Mouse (Mus musculus) brain, embryonic 14.5 days (tissue): ENCODE data around the gene Olfr834. TPM values are rescaled to one million over a fixed set of nuclear protein-coding genes. Genes with fewer than 3 reads are reported as not detected.

Experiments
- DNase-seq: peaks from one replicate; pipeline ENCODE4 v3.0.0-alpha.2; 2011; ENCODE audit warnings: low read depth
- CTCF ChIP-seq: fragments of 200-500 bp; IDR thresholded peaks from 2 replicates; pipeline ENCODE4 v1.5.1; 2012; ENCODE audit warnings: inconsistent platforms, mild to moderate bottlenecking, moderate library complexity, borderline replicate concordance; ENCODE audit not compliant: insufficient read depth, insufficient read length; ENCODE audit errors: extremely low read depth
- POLR2A ChIP-seq: fragments of 200-500 bp; IDR thresholded peaks from 2 replicates; pipeline ENCODE4 v1.6.1; 2012; ENCODE audit warnings: mild to moderate bottlenecking, inconsistent platforms, borderline replicate concordance; ENCODE audit not compliant: poor library complexity, insufficient read depth, insufficient read length, severe bottlenecking; ENCODE audit errors: extremely low read depth
- polyA plus RNA-seq: library from polyadenylated mRNA; depleted of rRNA; stranded (reverse); fragments of >200 nt; gene quantifications from 2 replicates; pipeline ENCODE4 v1.2.3, GENCODE M21; 2012; rRNA removed

Olfr834 gene
- polyA plus RNA-seq = not detected in 2 replicates

- TF ChIP-seq CTCF = no peak
- TF ChIP-seq POLR2A = no peak
These were observed at the start of gene Olfr834 for GRCm38 (mm10) chr9:18987690-18988089. Gene Olfr834, plus strand, starts transcription at chr9:18987990.

DNA sequence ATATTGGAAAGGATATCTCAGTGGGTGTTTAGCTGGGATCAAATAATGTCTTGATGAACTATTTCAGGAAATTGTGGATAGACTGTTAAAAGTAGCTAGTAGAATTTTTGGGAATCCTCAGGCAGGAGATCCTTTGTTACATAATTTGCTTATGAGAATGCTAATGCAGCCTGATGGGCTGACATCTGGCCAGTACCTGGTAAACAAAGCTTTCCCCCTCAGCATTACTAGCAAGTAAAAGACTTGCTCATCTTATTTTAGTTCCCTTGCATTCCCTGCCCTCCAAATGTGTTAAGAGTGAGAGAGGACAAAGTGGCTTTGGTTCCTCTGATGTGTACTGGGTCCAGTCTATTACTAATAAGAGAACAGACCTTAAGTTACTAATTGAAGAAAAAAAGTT lies 25.8 kb upstream of the Olfr834 start:
- no peak for DNase-seq
- TF ChIP-seq POLR2A = no peak
- TF ChIP-seq CTCF = no peak

More at GRCm38 (mm10) chr9:18987690-18988089, at the start of gene Olfr834:
- no peak for DNase-seq

DNA sequence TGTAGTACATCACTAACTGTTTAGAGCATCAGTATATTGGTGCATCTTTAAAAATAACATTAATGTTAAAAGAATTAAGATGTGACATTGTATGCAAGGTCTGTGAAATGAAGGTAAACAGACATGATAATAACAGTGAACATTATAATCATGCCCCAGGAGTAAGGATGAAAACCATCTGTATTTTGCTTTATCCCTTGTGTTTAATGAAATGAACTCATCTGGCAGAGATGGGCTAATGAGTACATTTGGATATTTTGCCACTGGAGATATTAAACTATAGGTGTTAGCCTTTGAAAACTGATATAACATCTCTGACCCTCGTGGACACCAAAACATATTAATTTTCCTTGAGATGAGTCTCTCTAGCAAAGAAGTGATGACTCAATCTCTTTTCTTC lies 44.6 kb downstream of the Olfr834 start, which contains the start of gene Olfr835:
Olfr835 (plus strand) TSS at position 301 of the 400 bp plus-strand sequence.
- TF ChIP-seq POLR2A (no peak), CTCF (no peak)
- no peak for DNase-seq

Other genes starting within 250 kb of the Olfr834 start
- not detected in 2 replicates for gene Olfr24, start 224.0 kb upstream of the Olfr834 start, polyA plus RNA-seq
- not detected in 2 replicates for gene Olfr828, start 168.5 kb upstream of the Olfr834 start, polyA plus RNA-seq
- not detected in 2 replicates for gene Olfr829, start 133.1 kb upstream of the Olfr834 start, polyA plus RNA-seq
- not detected in 2 replicates for gene Olfr830, start 113.3 kb upstream of the Olfr834 start, polyA plus RNA-seq
- not detected in 2 replicates for gene Olfr832, start 50.9 kb upstream of the Olfr834 start, polyA plus RNA-seq
- not detected in 2 replicates for gene Olfr835, start 44.7 kb downstream of the Olfr834 start, polyA plus RNA-seq
- gene Olfr836, start 132.4 kb downstream of the Olfr834 start, polyA plus RNA-seq = not detected in 2 replicates
- not detected in 2 replicates for gene Olfr837, start 148.3 kb downstream of the Olfr834 start, polyA plus RNA-seq
- gene Olfr839-ps1, start 189.3 kb downstream of the Olfr834 start, polyA plus RNA-seq = not detected in 2 replicates